Mouse (Mus musculus): Measurements from ENCODE around the gene Slmap. TPM values are rescaled to one million over a fixed set of nuclear protein-coding genes. Genes with fewer than 3 reads are reported as not detected.

The Slmap gene
- total and polyA plus RNA-seq, 3 experiments: 19.0 to 61.0 (median 51.0) TPM

- Histone ChIP-seq H3K27me3 (replicated peaks) (no peaks in the 10 kb centered on the region), H3K4me2 (ENCODE audit: insufficient read depth, low read depth, poor library complexity, severe bottlenecking) (no peak overlapping the region), H3K27ac (ENCODE audit: insufficient read depth, low read depth) (no peak overlapping the region), H3K4me1 (ENCODE audit: control insufficient read depth in 1 of 2, insufficient read depth in 2 of 2) (0 out of 4 replicates have a peak, but pooled peaks cover 0 to 8% of the 10 kb centered on the region in 2 experiments), H3K9ac (ENCODE audit: insufficient read depth, low read depth) (no peak overlapping the region), H3K79me2 (replicated peaks; ENCODE audit: control insufficient read depth, extremely low read depth, insufficient read depth, poor library complexity, severe bottlenecking) (no peaks in the 10 kb centered on the region), H3K4me3 (replicated peaks in 1 of 3; ENCODE audit: low read depth in 2 of 3, low read length in 2 of 3, poor library complexity in 1 of 3) (no peak overlapping the region), H3K9me3 (replicated peaks; ENCODE audit: low read length) (no peaks in the 10 kb centered on the region), H3K36me3 (replicated peaks in 1 of 2; ENCODE audit: control insufficient read depth in 1 of 2, insufficient read depth in 1 of 2, low read length in 1 of 2) (peaks cover 9 to 46% of the 10 kb centered on the region in 2 experiments)
- no peak for DNase-seq (ENCODE audit: extremely low read depth)
- dilution Hi-C loops (cut with MboI; ENCODE audit: extremely low pct_ligation_motif_present, extremely low pct_unique_long_range_greater_than_20kb, low sequenced_read_pairs): no loop called here
- TF ChIP-seq SMC3 (IDR thresholded peaks at IDR 0.05; ENCODE audit: low read depth, low read length) (no peak), MEF2A (IDR thresholded peaks at IDR 0.05; ENCODE audit: borderline replicate concordance, low read depth, low read length) (no peak), MAFK (IDR thresholded peaks at IDR 0.05; ENCODE audit: insufficient replicate concordance, low read length) (peak; percentile 66; the same call in 1 of the 2 replicates)
- in situ Hi-C loops (cut with MboI; ENCODE audit: low pct_ligation_motif_present, low pct_unique_long_range_greater_than_20kb, low sequenced_read_pairs): no loop called here
Observed at GRCm38 (mm10) chr14:26439996-26440395, 94.7 kb downstream of the Slmap start.

- no peak for DNase-seq (ENCODE audit: extremely low read depth)
- H3K4me1 ChIP-seq (ENCODE audit: control insufficient read depth in 1 of 2, insufficient read depth in 2 of 2): 0 out of 4 replicates have a peak, but pooled peaks cover 0 to 7% of the 10 kb centered on the region in 2 experiments
- H3K27me3 ChIP-seq (replicated peaks): no peaks in the 10 kb centered on the region
- TF ChIP-seq GABPA (IDR thresholded peaks at IDR 0.05; ENCODE audit: insufficient replicate concordance, low read depth, low read length) (no peak), E2F4 (IDR thresholded peaks at IDR 0.05; ENCODE audit: insufficient replicate concordance, low read depth, low read length) (no peak), MAZ (IDR thresholded peaks at IDR 0.05; ENCODE audit: low read depth, low read length) (no peak), ZC3H11A (IDR thresholded peaks at IDR 0.05; ENCODE audit: low read depth, low read length) (no peak), EP300 (IDR thresholded peaks at IDR 0.05; ENCODE audit: low read length) (no peak), TBP (conservative IDR thresholded peaks at IDR 0.05; ENCODE audit: low read depth, low read length) (no peak)
- peaks cover 9 to 55% of the 10 kb centered on the region in 2 experiments for H3K36me3 ChIP-seq (replicated peaks in 1 of 2; ENCODE audit: control insufficient read depth in 1 of 2, insufficient read depth in 1 of 2, low read length in 1 of 2)
- H3K4me3 ChIP-seq (replicated peaks in 1 of 3; ENCODE audit: low read depth in 2 of 3, low read length in 2 of 3, poor library complexity in 1 of 3): no peak overlapping the region
- in situ Hi-C loops (cut with MboI; ENCODE audit: low pct_ligation_motif_present, low pct_unique_long_range_greater_than_20kb, low sequenced_read_pairs) (no loop called here), dilution Hi-C loops (cut with MboI; ENCODE audit: extremely low pct_ligation_motif_present, extremely low pct_unique_long_range_greater_than_20kb, low sequenced_read_pairs) (no loop called here)
- H3K79me2 ChIP-seq (replicated peaks; ENCODE audit: control insufficient read depth, extremely low read depth, insufficient read depth, poor library complexity, severe bottlenecking): no peaks in the 10 kb centered on the region
- no peak overlapping the region for H3K9ac ChIP-seq (ENCODE audit: insufficient read depth, low read depth)
- H3K9me3 ChIP-seq (replicated peaks; ENCODE audit: low read length): no peaks in the 10 kb centered on the region
- H3K4me2 ChIP-seq (ENCODE audit: insufficient read depth, low read depth, poor library complexity, severe bottlenecking): no peak overlapping the region
- no peak overlapping the region for H3K27ac ChIP-seq (ENCODE audit: insufficient read depth, low read depth)
Observed at GRCm38 (mm10) chr14:26437771-26438170, 97.0 kb downstream of the Slmap start.

- no peak overlapping the region for H3K9ac ChIP-seq (ENCODE audit: insufficient read depth, low read depth)
- H3K9me3 ChIP-seq (replicated peaks; ENCODE audit: low read length): no peaks in the 10 kb centered on the region
- in situ Hi-C loops (cut with MboI; ENCODE audit: low pct_ligation_motif_present, low pct_unique_long_range_greater_than_20kb, low sequenced_read_pairs) (no loop called here), dilution Hi-C loops (cut with MboI; ENCODE audit: extremely low pct_ligation_motif_present, extremely low pct_unique_long_range_greater_than_20kb, low sequenced_read_pairs) (no loop called here)
- no peaks in the 10 kb centered on the region for H3K4me1 ChIP-seq (ENCODE audit: control insufficient read depth in 1 of 2, insufficient read depth in 2 of 2)
- no peak overlapping the region for H3K27ac ChIP-seq (ENCODE audit: insufficient read depth, low read depth)
- no peak for TF ChIP-seq PAX5 (IDR thresholded peaks at IDR 0.05; ENCODE audit: low read length)
- peak; percentile 16 for TF ChIP-seq RAD21 (IDR thresholded peaks at IDR 0.05; ENCODE audit: low read depth, low read length)
- peak; percentile 59 for TF ChIP-seq SMC3 (IDR thresholded peaks at IDR 0.05; ENCODE audit: low read depth, low read length)
- TF ChIP-seq POLR2AphosphoS2 (IDR thresholded peaks at IDR 0.05; ENCODE audit: low read depth, low read length): no peak
- TF ChIP-seq CTCF (conservative IDR thresholded peaks at IDR 0.05 in 1 of 2, IDR thresholded peaks at IDR 0.05 in 1 of 2; ENCODE audit: low read depth in 2 of 2, low read length in 2 of 2): peak; percentile 15 to 93; a peak in 2 of 4 replicates
- DNase-seq (ENCODE audit: extremely low read depth): peak; percentile 16
- no peaks in the 10 kb centered on the region for H3K79me2 ChIP-seq (replicated peaks; ENCODE audit: control insufficient read depth, extremely low read depth, insufficient read depth, poor library complexity, severe bottlenecking)
- H3K4me2 ChIP-seq (ENCODE audit: insufficient read depth, low read depth, poor library complexity, severe bottlenecking): no peak overlapping the region
- no peaks in the 10 kb centered on the region for H3K27me3 ChIP-seq (replicated peaks)
- no peak overlapping the region for H3K4me3 ChIP-seq (replicated peaks in 1 of 3; ENCODE audit: low read depth in 2 of 3, low read length in 2 of 3, poor library complexity in 1 of 3)
- peaks cover 9 to 54% of the 10 kb centered on the region in 2 experiments for H3K36me3 ChIP-seq (replicated peaks in 1 of 2; ENCODE audit: control insufficient read depth in 1 of 2, insufficient read depth in 1 of 2, low read length in 1 of 2)
Observed at GRCm38 (mm10) chr14:26436304-26436703, 98.4 kb downstream of the Slmap start.
